Mouse (Mus musculus) heart, postnatal 0 days (tissue): ENCODE measurements around the gene Spag8. TPM values are rescaled to one million over a fixed set of nuclear protein-coding genes. Genes with fewer than 3 reads are reported as not detected.

Experiments
- ATAC-seq: fragments of 200-750 bp; cut with Nextera tagmentation; 2 replicates; pipeline ENCODE4 v1.8.0; 2017; ENCODE audit warnings: low read depth, moderate number of reproducible peaks, moderate library complexity; ENCODE audit not compliant: insufficient read depth
- DNase-seq: peaks from one replicate; pipeline ENCODE4 v3.0.0-alpha.2; 2016; ENCODE audit warnings: low spot score
- H3K27ac ChIP-seq: fragments of 300-500 bp; sonication (generic); 2 replicates; pipeline ENCODE4 v1.5.1; 2014; ENCODE audit warnings: low read depth, mild to moderate bottlenecking
- H3K27me3 ChIP-seq: fragments of 300-500 bp; sonication (generic); 2 replicates; pipeline ENCODE4 v1.6.1; 2014; ENCODE audit warnings: low read length, mixed read lengths; ENCODE audit not compliant: control insufficient read depth, insufficient read depth
- H3K36me3 ChIP-seq: fragments of 300-500 bp; sonication (generic); replicated peaks from 2 replicates; pipeline ENCODE4 v1.6.1; 2014; ENCODE audit warnings: low read length, mixed read lengths; ENCODE audit not compliant: control insufficient read depth, insufficient read depth
- H3K4me1 ChIP-seq: fragments of 300-500 bp; sonication (generic); 2 replicates; pipeline ENCODE4 v1.6.1; 2014; ENCODE audit warnings: antibody characterized with exemption; ENCODE audit not compliant: control insufficient read depth, insufficient read depth
- H3K4me2 ChIP-seq: fragments of 300-500 bp; sonication (generic); 2 replicates; pipeline ENCODE4 v1.6.1; 2014; ENCODE audit warnings: low read depth, mild to moderate bottlenecking, low read length, moderate library complexity
- H3K4me3 ChIP-seq: fragments of 300-500 bp; sonication (generic); 2 replicates; pipeline ENCODE4 v1.5.1; 2014; ENCODE audit warnings: low read depth, low read length
- H3K9ac ChIP-seq: fragments of 300-500 bp; sonication (generic); replicated peaks from 2 replicates; pipeline ENCODE4 v1.6.1; 2014; ENCODE audit warnings: low read depth, low read length, mixed read lengths
- H3K9me3 ChIP-seq: fragments of 300-500 bp; sonication (generic); replicated peaks from 2 replicates; pipeline ENCODE4 v1.6.1; 2016; ENCODE audit warnings: low read length; ENCODE audit not compliant: control insufficient read depth
- CTCF ChIP-seq: IDR thresholded peaks from 2 replicates; pipeline ENCODE4 v1.5.1; 2016; ENCODE audit warnings: antibody characterized with exemption, control low read depth, low read depth
- EP300 ChIP-seq: IDR thresholded peaks from 2 replicates; pipeline ENCODE4 v1.6.1; 2016; ENCODE audit warnings: antibody characterized with exemption, low read depth
- WGBS: fragments of 180-500 bp; shearing (Covaris S2); extraction: QIAGEN DNeasy Blood & Tissue Kit; methylation state at CpG from one replicate; pipeline ENCODE4 v1.1.7; 2014; 5-methylcytosine and 5-hydroxymethylcytosine counted together
- polyA plus RNA-seq: library from polyadenylated mRNA; unstranded; fragments of >200 nt; fragmentation: Nextera tagmentation; extraction: Ambion mirVana; gene quantifications from 2 replicates; pipeline ENCODE4 v1.2.1, GENCODE M21; 2015
- total RNA-seq: library from RNA; depleted of rRNA; stranded (reverse); fragments of >200 nt; gene quantifications from 2 replicates; pipeline ENCODE4 v1.2.3, GENCODE M21; 2014; ENCODE audit warnings: low replicate concordance

Spag8 gene
- total and polyA plus RNA-seq, 2 experiments from 2014 or later, result 0.44 TPM; not detected in 1

DNA sequence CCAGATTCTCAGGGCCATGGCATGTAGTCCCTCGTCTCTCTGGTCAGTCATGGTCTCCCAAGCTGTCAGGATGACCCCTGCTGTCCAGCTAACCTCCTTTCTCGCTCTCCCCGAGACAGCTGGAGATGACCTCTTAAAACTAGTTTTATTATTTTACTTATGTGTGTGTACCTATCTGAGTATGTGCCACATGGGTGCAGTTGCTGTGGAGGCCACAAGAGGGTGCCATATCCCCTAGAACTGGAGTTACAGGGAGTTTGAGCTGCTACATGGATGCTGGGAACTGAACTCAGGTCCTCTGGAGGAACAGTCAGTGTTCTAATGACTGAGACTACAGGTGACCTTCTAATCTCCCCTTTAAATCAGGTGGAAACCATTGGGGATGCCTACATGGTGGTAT lies 3.6 kb downstream of the Spag8 start:
- Histone ChIP-seq H3K27me3 (no peaks in the 10 kb centered on the region), H3K9ac (no peak overlapping the region), H3K36me3 (peaks cover 22% of the 10 kb centered on the region), H3K9me3 (peaks cover 7% of the 10 kb centered on the region), H3K4me1 (0 out of 2 replicates have a peak, but pooled peaks cover 3% of the 10 kb centered on the region), H3K4me2 (no peak overlapping the region), H3K27ac (no peak overlapping the region), H3K4me3 (no peak overlapping the region)
- WGBS, result 90% methylated on average over 3 of the region's 3 CpGs
- DNase-seq, result no peak
- no peak for ATAC-seq
- TF ChIP-seq CTCF (peak; percentile 17; the same call in 1 of the 2 replicates), EP300 (no peak)

DNA sequence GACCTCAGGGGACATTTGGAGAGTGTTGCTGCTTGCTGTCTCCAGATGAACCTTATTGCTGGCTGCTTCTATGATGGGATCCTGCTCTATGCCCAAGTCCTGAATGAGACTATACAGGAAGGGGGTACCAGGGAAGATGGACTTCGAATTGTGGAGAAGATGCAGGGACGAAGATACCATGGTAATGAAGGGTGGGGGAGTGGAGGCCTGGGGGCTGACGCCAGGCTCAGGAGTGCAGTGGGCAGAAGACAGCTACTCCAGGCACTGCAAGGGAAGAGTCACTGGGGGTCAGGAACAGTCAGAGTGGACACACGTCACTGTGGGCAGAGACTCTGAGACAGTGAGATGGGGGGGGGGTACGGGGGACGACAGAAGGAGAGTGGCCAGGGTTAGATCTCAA lies 12.9 kb downstream of the Spag8 start:
- no peak overlapping the region for H3K4me3 ChIP-seq
- H3K27me3 ChIP-seq, result no peaks in the 10 kb centered on the region
- H3K9me3 ChIP-seq, result no peaks in the 10 kb centered on the region
- H3K4me1 ChIP-seq, result no peaks in the 10 kb centered on the region
- no peak overlapping the region for H3K9ac ChIP-seq
- no peak for DNase-seq
- ATAC-seq, result no peak
- H3K4me2 ChIP-seq, result no peak overlapping the region
- H3K36me3 ChIP-seq, result peaks cover 25% of the 10 kb centered on the region
- WGBS, result 77% methylated on average over 6 of the region's 6 CpGs
- TF ChIP-seq CTCF (no peak), EP300 (no peak)
- no peak overlapping the region for H3K27ac ChIP-seq

GRCm38 (mm10) chr4:43640076-43640475 lies 13.3 kb downstream of the Spag8 start:
- no peak overlapping the region for H3K9ac ChIP-seq
- no peak for ATAC-seq
- WGBS, result 79% methylated on average over 9 of the region's 9 CpGs
- no peaks in the 10 kb centered on the region for H3K27me3 ChIP-seq
- TF ChIP-seq CTCF, result no peak
- no peak for TF ChIP-seq EP300
- peaks cover 25% of the 10 kb centered on the region for H3K36me3 ChIP-seq
- no peak overlapping the region for H3K27ac ChIP-seq
- no peak overlapping the region for H3K4me3 ChIP-seq
- no peak for DNase-seq
- H3K4me1 ChIP-seq, result 0 out of 2 replicates have a peak, but pooled peaks cover 4% of the 10 kb centered on the region
- no peaks in the 10 kb centered on the region for H3K9me3 ChIP-seq
- no peak overlapping the region for H3K4me2 ChIP-seq

- Histone ChIP-seq H3K27me3 (no peaks in the 10 kb centered on the region), H3K9me3 (no peaks in the 10 kb centered on the region), H3K4me2 (no peak overlapping the region), H3K9ac (no peak overlapping the region), H3K36me3 (peaks cover 9% of the 10 kb centered on the region; the same call in 1 of the 2 replicates), H3K4me1 (peaks cover 15% of the 10 kb centered on the region; the same call in 1 of the 2 replicates), H3K27ac (no peak overlapping the region), H3K4me3 (no peak overlapping the region)
- no peak for ATAC-seq
- no peak for DNase-seq
- TF ChIP-seq EP300 (no peak), CTCF (no peak)
- WGBS, result 82% methylated on average over 6 of the region's 6 CpGs
These were observed 16.6 kb downstream of the Spag8 start for GRCm38 (mm10) chr4:43636751-43637150.

GRCm38 (mm10) chr4:43634621-43635374 lies 18.6 kb downstream of the Spag8 start:
- peaks cover 15% of the 10 kb centered on the region; the same call in 1 of the 2 replicates for H3K4me1 ChIP-seq
- TF ChIP-seq CTCF (no peak), EP300 (no peak)
- H3K36me3 ChIP-seq, result no peaks in the 10 kb centered on the region
- H3K4me2 ChIP-seq, result no peak overlapping the region
- H3K9ac ChIP-seq, result no peak overlapping the region
- no peaks in the 10 kb centered on the region for H3K27me3 ChIP-seq
- ATAC-seq (no peak), DNase-seq (no peak)
- no peak overlapping the region for H3K27ac ChIP-seq
- 81% methylated on average over 7 of the region's 7 CpGs for WGBS
- H3K4me3 ChIP-seq, result no peak overlapping the region
- no peaks in the 10 kb centered on the region for H3K9me3 ChIP-seq
